Mouse (Mus musculus): ENCODE results near the gene Tank. TPM values are rescaled to one million over a fixed set of nuclear protein-coding genes. Genes with fewer than 3 reads are reported as not detected.

The Tank gene
- polyA plus RNA-seq, 1 experiment from 2014 or later: 26.8 TPM

DNA sequence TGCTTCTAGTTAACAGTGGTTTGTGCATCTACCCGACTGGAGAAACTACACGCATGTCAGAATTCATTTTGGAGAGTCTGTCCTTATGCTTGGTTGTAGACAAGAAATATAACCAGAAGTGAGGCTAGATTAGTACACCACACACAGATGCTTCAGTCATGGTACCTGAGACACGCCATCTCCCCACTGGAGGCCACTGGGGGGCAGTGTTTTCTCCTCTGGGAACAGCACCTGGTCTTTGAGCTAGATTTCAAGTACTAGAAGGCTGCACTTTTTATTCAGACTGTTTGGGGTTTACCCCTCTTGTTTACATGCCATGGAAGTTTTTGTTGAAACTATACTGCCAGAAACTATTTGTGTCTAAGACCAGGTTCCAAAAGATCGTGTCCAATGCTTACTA lies 89.9 kb downstream of the Tank start:
- no peak overlapping the region for H3K27ac ChIP-seq
- no peak overlapping the region for H3K9ac ChIP-seq
- H3K9me3 ChIP-seq: no peaks in the 10 kb centered on the region
- H3K4me1 ChIP-seq (replicated peaks): no peaks in the 10 kb centered on the region
- WGBS: 31% methylated on average over 4 of the region's 4 CpGs
- H3K36me3 ChIP-seq: no peaks in the 10 kb centered on the region
- H3K27me3 ChIP-seq: no peaks in the 10 kb centered on the region
- no peak overlapping the region for H3K4me3 ChIP-seq
- no peak overlapping the region for H3K4me2 ChIP-seq
- no peak for ATAC-seq (ENCODE audit: low FRiP score)

DNA sequence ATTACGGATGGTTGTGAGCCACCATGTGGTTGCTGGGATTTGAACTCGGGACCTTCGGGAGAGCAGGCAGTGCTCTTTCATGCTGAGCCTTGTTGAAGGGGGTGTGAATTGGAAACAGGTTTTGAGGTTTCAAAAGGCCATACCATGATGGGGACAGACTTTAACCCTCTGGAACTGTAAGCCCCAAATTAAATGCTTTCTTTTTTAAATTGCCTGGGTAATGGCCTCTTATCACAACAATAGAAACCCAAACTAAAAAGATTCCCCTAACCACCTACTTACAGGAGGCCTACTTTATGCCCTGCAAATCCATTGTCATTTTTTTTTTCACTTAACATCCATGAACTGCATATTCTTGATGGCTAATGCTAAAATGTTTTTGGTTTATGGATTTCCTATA lies 96.2 kb downstream of the Tank start:
- WGBS: 91% methylated on average over 3 of the region's 3 CpGs
- Histone ChIP-seq H3K9ac (no peak overlapping the region), H3K9me3 (no peaks in the 10 kb centered on the region)

DNA sequence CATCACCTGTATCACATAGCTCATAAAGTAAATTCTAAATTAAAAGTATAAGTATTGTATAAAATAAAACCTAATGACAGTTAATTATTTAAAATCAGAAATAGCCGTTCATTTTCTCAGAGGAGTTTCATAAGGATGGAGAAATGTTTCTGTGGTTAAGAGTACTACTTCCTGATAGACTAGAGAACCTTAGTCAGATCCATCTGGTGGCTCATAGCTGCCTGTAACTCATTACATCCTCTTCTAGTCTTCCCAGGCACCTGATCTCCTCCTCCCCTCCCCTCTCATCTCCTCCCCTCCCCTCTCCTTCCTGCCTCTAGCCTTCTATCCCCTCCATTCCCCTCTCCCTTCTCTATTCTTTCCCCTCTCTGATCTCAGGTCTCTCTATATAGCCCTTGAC lies 103.2 kb downstream of the Tank start:
- Histone ChIP-seq H3K4me2 (no peak overlapping the region), H3K27ac (no peak overlapping the region), H3K9ac (no peak overlapping the region), H3K4me3 (no peak overlapping the region), H3K27me3 (no peaks in the 10 kb centered on the region), H3K9me3 (no peaks in the 10 kb centered on the region), H3K36me3 (no peaks in the 10 kb centered on the region), H3K4me1 (replicated peaks) (no peaks in the 10 kb centered on the region)
- ATAC-seq (ENCODE audit: low FRiP score): no peak
- 95% methylated on average over 1 of the region's 1 CpGs for WGBS

More for the DNA sequence above, 96.2 kb downstream of the Tank start:
- Histone ChIP-seq H3K27me3 (no peaks in the 10 kb centered on the region), H3K4me1 (replicated peaks) (no peaks in the 10 kb centered on the region), H3K36me3 (no peaks in the 10 kb centered on the region), H3K4me2 (no peak overlapping the region), H3K27ac (no peak overlapping the region), H3K4me3 (no peak overlapping the region)
- no peak for ATAC-seq (ENCODE audit: low FRiP score)

DNA sequence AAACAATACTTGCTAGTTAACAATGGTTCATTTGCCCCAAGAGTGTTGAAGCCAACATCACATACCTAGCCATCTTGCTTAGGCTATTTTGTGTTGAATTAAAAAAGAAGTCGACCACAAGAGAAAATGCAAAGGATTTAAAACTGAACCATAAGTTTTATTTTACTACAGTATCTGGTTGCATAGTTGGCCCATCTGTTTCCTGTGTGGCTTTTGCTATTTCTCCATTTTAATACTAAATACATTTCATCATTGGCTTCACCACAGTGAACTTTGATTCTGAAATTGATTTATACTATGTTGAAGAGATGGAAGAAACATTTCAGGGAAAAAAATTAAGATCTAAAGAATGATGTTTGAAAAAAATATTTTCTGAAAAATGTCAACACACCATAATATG lies 108.1 kb downstream of the Tank start:
- Histone ChIP-seq H3K4me2 (no peak overlapping the region), H3K36me3 (no peaks in the 10 kb centered on the region), H3K27ac (no peak overlapping the region), H3K9ac (no peak overlapping the region), H3K4me1 (replicated peaks) (no peaks in the 10 kb centered on the region), H3K4me3 (no peak overlapping the region), H3K9me3 (no peaks in the 10 kb centered on the region), H3K27me3 (no peaks in the 10 kb centered on the region)
- ATAC-seq (ENCODE audit: low FRiP score): no peak
- 92% methylated on average over 1 of the region's 1 CpGs for WGBS

DNA sequence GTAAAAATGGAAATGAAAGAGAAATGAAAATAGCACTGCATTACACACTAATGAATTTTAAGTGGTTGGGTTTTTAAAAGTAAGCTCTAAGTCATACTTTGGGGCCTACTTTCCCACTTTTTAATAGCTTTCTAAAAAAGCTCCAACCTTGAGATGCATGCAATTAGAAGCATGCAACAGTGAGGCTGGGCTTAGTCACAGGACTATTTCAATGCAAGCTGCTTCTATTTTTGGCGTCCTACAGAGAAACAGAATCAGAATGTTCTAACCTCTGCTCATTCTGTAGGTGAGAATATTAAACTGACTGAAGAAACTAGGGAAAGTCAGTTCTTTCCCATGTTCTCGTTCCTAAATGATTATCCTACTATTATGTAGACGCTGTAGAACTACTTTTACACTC lies 110.7 kb downstream of the Tank start:
- no peak overlapping the region for H3K9ac ChIP-seq
- H3K4me1 ChIP-seq (replicated peaks): no peaks in the 10 kb centered on the region
- H3K36me3 ChIP-seq: no peaks in the 10 kb centered on the region
- WGBS: 86% methylated on average over 3 of the region's 3 CpGs
- H3K9me3 ChIP-seq: no peaks in the 10 kb centered on the region
- no peak overlapping the region for H3K27ac ChIP-seq
- no peak for ATAC-seq (ENCODE audit: low FRiP score)
- no peak overlapping the region for H3K4me2 ChIP-seq
- no peak overlapping the region for H3K4me3 ChIP-seq
- no peaks in the 10 kb centered on the region for H3K27me3 ChIP-seq

Other genes with a start within 250 kb of the Tank start
- gene Psmd14, start 133.1 kb downstream of the Tank start, polyA plus RNA-seq (2015; fragmentation: Nextera tagmentation; extraction: Ambion mirVana): 208 and 210 TPM in 2 replicates
- 0.60 and 0.83 TPM in 2 replicates for gene Tbr1, start 224.3 kb downstream of the Tank start, polyA plus RNA-seq (2015; fragmentation: Nextera tagmentation; extraction: Ambion mirVana)